Mouse (Mus musculus): ENCODE measurements around the gene Tbc1d1.

Tbc1d1 gene

DNA sequence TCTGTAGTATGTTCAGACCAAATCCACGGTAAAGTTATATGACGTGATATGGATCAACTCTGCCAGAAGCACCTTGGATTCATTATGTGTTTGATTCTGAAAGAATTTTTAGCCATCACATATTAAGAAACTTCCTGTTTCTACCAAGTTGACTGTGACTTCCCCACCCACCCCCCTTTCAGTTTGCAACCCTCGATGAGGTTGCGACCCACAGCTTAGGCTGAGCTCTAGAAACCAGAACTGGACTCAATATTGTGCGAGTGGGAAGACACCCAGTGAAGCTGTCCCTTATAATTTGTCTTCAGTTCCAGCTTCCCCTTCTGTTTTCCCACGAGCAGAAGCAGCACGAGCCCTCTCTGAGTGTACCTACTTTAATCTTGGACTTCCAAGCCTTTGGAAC, 55.2 kb downstream of the Tbc1d1 start:
- no peak for DNase-seq

DNA sequence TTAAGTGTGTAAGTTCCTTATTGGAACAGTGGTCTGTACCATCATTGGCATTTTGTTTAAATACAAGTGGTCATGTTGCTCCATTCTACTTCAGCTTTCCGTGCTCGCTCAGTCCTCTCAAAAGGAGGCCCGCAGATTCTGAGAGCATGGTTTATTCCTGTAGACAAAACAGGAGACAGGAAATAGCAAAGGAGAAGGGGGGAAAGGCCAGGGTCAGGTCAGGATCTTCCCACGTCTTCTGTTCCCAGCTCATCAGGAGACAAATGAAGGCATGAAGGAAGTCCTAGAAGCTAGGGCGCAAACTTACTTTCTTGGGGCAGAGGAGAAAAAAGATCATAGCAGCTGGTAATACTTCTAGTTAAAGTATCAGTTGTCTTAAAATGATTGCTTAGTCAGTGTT, 56.1 kb downstream of the Tbc1d1 start:
- DNase-seq, result peak; percentile 44

DNA sequence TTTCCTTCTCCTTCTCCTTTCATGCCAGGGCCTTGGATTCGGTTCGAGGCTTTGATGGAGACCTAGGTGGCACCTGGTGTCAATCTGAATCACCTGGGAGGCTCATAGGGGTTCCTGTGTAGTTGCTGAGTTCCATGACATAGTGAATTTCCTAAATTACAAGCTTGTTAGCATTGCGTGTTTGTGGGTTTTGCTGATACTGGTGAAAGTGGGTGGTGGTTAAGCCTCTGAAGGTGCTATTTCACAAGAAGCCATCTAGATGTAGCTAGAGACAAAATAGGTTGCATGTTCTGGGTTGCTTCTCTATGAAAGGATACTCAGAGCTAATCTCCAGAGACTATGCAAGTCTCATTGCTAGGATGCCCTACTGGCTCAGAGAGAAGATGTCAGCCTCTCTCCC, 56.5 kb downstream of the Tbc1d1 start:
- DNase-seq, result no peak

DNA sequence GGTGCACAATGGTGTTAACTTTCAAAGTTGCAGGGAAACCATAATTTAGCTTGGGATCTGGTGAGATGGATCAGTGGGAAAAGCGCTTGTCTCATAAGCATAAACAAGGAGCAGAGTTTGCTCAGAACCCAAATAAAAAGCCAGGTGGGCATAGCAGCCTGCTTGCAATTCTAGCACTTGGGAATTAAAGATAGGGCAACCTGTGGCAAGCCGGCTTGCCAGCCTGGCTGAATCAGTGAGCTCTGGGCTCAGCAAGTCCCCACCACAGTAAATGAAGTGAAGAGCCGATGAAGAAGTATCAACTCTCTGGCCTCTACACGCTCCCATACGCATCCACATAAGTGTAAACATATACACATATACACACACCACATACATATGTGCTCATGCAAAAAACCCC, 59.7 kb downstream of the Tbc1d1 start:
- no peak for DNase-seq

DNA sequence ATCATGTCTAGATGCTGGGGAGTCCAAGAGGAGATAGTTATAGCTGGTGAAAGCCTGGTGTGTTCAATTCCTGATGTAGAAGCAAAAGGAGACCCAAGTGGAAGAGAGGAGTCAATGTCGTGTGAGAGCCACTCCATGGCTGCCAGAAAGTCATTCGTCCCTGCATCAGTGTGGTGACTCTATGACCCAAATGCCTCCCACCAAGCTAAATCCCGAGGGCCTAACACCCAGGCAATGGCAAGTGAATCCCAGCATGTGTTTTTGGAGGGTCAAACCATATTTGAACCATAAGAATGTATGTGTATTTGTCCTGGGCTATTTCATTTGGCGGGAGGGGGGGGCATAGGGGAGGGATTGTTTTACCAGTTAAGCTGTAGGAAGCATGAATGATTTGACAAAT, 60.2 kb downstream of the Tbc1d1 start:
- no peak for DNase-seq

DNA sequence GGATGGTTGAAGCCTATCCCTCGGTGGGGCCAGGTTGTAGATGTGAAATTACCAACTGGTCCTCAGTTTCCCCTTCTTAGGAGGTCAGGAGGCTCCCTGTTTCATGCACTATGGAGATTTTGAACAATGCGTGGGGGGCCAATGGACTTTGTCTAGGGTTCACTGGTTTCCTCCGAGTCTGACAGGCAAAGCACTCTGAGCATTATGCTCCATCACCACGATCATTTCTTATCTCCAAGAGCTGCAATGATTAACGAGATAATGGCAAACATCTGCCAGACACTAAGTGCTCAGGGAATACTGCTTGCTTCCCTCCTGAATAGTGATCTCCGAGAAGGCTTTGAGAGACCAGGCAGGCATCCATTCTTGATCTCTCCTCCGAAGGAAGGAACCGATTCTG, 61.2 kb downstream of the Tbc1d1 start:
- DNase-seq, result peak; percentile 23

DNA sequence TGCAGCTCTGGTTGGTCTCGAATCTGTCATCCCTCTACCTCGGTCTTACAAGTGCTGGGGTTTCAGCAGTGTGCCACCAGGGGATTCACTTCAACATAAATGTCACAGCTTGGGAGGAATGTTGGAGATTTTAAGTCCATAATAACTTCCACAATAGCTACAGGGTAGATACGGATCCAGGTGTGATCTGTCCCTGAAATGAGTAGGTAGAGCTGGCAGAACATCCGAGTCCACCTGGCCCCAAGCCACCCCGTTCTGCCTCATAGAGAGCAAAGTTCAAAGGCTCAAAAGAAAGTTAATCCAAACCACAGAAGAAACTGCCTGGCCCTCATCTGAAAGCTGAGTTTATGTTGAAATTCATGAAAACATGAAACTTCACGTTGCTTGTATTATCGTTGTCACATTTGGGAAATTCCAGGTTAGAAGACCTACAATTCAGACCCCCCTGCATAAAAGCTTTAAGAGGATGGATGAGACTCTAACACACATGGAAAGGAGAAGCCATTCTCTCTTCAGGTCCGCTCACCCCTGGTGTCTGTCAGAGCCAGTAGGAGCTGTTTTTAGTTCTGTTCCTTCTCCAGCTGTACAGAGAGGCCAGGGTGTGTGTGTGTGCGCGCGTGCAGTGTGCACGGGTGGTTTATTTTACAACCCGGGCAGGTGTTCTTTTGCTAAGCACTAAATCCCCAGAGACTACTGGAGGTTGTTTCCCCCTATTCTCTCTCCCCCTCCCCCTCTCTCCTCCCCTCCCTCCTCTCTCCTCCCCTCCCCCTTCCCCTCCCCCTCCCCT, 61.9 kb downstream of the Tbc1d1 start:
- peak; percentile 87 for DNase-seq

DNA sequence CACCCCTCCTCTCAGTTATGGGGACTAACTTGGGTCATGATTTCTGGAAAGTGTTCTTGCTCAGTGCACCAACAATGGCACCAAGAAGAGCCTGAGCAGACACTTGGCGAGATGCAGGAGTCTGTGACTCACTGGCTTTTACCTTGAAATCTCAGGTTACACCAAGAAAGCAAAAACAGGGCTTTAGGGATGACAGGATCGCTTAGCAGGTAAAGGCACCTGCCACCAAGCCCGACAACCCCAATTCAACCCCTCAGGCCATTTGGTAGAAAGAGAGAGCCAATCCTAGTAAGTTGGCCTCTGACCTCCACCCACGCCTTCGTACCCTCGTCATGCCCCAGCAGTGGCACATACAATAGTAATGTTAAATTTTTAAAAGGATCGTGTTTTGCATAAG, 62.5 kb downstream of the Tbc1d1 start:
- DNase-seq, result no peak

DNA sequence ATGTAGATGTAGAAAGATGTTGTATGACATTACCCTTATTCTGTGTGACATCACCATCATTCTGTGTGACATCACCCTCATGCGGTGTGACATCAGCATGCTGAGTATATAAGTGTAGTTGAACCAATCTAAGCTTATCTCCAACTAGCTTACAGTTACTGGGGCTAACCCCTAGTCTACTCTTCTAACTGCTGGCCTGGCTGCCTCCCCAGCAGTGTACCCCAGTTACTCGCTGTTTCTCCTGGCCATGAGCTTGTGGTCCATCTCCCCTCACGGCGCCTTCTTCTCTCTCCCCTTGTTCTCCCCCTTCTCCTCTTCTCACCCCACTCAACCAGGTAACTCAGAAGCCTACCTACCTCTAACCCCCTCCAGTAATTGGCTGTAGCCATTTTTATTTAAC, 64.7 kb downstream of the Tbc1d1 start:
- DNase-seq, result no peak

DNA sequence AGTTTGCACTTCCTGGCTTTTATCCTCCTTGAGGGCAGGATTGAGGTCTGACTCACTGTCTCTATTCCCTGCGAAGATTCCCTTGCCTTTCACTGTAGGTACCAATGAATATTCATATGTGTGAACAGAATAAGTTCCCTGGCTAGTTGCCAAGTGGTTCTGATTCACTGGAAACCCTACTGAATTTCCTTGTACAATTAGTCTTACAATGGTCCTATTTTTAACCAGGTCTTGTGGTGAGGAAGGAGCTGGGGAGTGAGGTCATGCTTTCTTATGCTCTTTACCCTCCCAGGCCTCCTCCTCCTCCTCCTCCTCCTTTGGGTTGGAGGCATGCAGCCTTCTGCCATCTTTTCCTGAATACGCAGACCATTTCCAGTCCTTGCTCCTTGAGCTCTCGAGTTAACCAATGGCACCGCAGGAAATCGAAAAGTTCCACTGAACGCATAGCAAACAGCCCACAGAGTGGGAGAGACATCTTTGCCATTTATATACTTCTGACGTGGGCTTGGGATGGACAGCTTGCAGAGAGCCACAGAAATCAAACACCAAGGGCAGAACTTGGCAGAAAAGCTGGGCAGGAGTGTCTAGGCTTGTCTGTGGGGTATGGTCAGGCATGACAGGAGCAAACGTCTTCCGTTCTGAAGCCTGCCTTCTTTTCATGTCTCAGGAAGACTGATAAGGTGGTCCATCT, 68.8 kb downstream of the Tbc1d1 start:
- DNase-seq, result no peak

DNA sequence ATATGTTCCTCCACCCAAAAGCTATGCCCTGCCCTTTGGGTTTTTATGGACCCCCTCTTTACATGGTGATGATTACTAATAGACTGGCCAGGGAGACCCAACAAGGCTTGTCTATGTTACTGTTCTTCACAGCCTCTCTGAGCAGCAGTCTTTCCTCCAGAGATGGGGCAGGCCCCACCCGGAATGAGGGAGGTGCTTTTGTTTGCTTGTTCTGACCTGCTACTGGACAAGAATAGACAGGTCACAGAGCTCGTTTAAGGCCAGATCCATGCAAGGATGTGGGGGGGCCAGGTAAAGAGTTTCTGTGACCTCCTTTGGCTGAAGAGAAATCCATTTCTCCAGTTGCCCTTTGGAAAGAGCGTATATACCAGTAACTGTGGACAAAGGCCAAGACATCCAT, 72.1 kb downstream of the Tbc1d1 start:
- DNase-seq, result no peak

DNA sequence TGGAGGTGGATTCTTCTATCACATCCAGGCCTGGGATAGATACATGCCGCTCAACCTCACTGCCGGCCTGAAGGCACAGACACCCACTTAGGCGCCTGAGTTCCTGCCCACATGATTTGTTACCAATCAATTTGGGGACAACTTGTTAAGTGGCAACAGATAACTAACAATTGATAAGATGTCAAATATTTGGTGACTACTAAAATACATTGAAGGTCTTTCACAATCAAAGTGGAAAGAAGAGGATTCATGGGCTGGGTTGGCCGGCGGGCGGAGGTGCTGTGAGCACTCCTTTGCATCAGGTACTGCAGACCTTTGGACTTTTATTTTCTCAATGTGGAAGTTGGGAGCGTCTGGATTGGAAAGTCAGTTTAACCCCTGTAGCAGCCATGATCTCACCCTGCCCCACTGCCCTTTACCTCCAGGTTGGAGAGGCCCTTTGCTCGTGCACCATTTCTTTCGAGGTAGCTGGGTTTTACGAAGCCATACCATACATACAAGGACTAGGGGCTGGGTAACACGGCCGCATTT, 73.3 kb downstream of the Tbc1d1 start:
- no peak for DNase-seq

DNA sequence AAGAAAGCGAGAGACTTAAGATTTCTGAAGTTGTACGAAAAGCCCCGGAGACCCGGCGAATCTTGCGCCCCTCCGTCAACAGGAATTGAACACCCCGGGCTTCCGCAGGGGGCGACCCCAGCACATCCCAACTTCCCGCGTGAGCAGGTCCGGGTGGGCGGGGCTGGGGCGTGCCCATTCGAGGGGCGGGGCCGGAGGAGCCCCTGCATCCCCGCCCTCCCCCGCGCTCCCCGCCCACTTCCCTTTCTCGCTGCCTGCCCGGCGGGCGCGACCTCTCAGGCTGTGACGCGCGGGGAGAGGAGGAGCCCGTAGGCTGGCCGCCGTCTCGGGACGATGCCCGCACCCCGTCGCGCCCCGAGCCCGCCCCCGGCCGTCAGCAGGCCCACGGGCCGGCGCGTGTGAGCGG, 74.0 kb downstream of the Tbc1d1 start:
- peak; percentile 92 for DNase-seq

DNA sequence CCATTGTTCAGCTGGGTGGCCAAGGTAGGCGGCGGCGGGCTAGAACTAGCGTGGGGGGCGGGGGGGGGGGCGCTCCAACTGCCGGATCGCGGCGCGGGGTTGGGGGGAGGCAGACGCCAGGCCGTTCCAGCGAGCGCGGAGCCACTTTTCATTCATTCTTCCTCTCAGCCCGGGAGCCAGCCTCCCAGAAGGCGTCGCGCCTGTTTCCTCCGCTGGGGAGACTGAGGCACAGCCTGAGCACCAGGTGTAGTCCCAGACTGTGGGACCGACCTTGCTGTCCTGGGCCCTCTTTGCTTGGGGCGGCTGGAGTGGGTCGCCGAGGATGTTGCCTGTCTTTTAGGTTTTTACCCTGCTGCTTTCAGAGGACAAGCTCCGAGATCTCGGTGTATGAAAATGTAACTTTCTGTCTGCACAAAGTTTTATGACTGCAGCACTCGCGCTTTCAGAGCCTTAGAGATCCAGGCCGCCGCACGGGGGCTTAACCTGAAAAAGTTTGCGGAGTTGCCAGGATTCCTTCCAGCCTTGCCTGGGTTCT, 74.5 kb downstream of the Tbc1d1 start:
- DNase-seq, result peak; percentile 57

DNA sequence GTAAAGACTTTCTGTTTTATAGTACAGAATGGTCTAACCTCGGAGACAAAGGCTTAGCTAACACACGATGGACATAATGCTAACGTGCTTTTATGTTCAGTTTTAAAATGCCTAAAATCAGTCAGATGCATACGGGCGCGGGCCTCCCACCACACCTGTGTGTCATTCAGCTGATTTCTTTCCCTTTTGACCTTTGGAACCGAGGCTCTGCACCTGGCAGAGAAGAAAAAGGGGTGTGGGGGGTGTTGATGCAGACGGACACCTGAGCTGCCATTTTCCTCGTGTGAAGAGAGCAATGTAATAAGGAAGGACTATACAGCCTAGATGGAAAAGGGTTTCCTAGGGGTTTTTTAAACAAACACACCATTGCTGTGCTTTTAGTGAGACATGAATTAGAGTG, 76.8 kb downstream of the Tbc1d1 start:
- no peak for DNase-seq

DNA sequence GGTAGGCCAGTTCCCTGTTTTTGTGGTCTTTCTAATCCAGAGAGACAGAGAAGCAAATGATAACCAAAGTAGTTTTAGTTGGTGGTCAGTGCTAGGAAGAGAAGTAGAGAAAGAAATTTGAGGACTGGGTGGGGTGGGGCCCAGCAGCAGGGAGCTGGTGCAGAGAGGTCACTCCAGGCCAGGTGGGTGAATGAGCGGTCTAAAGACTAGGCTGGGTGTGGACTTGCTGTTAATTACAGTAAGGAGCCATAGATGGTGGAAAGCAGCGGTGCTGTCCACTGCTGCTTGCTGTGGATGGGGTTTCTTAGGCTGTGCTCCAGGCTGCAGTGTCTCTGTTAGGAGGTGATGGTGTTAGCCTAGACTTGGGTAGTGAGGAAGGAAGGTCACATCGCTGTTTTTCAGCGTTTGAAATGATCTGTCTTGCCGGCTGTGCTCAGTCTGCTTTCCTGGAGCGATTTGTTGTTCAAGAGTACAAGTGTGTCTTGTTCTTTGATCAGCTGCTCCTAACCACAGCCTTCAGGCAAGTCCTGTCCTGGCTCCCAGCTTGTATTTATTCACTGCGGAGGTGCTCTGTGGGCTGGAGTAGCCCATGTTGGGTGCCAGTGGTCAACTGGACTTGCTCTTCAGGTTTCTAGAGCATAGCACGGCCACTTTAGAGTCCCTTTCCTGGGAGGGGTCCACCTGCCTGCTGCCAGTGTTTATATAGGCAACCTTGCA, 78.3 kb downstream of the Tbc1d1 start:
- DNase-seq, result no peak

DNA sequence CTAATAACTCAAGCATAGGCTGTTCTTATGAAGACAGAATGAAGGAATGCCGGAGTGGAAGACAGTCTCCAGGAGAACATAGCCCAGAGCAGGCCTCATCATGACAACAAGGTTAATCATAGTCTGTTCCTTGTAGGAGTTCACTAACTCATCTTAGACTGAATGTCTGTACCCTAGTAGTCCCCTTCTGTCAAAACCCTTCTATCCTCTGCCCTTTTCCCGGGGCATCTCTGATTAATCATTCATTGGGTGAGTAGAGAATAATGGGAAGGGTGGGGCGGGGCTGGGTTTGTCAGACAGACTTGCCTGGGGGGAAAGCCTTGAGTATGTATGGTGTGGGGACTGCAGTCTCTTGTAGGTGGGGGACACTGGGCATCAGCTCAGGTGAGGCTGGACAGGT, 79.1 kb downstream of the Tbc1d1 start:
- DNase-seq, result no peak

DNA sequence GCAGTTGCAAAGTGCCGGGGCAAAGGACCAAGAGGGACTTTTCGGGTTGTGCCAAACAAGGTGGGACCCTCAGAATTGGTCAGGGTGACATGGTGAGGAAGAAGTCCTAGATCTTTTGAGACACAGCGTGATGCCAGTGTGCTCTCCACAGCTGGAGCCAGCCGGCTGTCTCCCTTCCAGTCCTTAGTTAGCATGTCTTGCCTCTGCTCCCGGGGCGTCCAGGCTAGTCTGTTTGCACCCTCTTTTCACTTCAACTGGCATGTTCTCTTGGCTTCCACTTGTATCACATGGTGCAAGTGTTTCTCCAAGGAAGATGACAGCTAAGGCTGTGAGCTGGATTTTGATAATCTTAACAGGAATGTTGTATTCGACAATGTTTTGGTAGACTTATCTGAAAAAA, 80.5 kb downstream of the Tbc1d1 start:
- no peak for DNase-seq

DNA sequence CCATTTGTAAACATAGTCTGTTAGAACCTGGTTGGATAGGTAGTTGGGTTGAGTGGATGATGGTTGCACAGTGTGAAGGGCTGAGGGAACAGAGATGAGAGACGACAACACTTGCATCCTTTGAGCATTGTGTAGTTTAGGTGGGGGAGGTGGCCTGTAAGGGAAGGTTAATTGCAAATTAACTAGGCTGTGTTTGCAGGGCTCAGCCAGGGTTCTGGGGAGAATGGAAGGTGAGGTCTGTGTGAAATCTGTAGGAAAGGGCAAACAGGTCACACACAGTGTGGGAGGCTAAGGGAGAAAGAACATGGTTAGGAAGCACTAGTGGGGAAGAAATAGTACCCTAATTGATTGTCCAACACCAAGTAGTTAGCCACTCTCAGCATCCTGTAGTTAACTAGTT, 81.2 kb downstream of the Tbc1d1 start:
- no peak for DNase-seq

DNA sequence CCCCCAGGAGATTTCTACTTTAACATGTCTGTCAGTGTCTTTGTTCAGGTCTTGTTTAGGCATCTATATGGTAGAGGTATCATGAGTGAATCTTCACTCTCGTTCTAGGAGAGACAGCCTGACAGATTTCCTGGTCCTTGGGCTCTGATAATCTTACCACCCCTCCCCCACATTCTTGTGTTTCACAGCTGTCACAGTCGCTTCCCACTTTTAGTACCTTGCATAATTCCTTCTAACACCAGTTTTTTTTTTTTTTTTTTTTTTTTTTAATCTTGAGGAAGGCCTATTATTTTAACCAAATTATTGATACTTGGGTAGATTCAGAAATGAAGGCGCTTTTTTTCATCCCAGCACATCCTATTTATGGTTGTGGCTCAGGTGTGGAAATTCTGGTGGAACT, 81.6 kb downstream of the Tbc1d1 start:
- DNase-seq, result no peak

DNA sequence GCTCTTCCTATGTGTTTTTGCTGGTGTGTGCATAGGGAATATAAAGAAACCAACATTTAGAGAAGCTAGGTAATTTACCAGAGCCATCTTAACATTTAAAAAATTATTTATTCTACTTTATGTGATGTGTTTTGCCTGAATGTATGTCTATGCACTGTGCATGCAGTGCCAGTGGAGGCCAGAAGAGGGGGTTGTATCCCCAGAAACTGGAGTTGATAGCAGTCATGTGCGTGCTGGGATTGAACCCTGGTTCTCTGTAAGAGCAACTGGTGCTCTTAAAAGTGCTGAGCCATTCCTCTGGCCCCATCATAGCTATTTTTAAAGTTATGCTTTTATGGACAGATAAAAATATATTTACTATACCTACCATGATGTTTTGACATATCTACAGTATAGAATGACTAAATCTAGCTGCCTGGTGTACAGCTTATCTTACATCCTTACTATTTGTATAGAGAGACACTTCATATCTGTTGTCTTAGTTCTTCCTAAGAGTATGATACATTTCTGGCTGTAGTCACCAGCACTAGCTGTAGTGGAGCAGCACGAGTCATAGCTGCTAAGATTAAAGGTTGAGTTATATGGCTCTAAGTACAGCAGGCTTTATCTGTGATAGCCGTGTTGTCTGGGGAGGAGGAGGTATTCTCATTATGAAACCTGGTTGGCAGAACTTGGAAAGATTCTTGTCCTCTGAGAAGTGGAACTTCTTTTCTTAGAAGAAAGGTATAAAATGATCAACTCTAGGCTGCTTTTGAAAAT, 83.0 kb downstream of the Tbc1d1 start:
- DNase-seq, result no peak

DNA sequence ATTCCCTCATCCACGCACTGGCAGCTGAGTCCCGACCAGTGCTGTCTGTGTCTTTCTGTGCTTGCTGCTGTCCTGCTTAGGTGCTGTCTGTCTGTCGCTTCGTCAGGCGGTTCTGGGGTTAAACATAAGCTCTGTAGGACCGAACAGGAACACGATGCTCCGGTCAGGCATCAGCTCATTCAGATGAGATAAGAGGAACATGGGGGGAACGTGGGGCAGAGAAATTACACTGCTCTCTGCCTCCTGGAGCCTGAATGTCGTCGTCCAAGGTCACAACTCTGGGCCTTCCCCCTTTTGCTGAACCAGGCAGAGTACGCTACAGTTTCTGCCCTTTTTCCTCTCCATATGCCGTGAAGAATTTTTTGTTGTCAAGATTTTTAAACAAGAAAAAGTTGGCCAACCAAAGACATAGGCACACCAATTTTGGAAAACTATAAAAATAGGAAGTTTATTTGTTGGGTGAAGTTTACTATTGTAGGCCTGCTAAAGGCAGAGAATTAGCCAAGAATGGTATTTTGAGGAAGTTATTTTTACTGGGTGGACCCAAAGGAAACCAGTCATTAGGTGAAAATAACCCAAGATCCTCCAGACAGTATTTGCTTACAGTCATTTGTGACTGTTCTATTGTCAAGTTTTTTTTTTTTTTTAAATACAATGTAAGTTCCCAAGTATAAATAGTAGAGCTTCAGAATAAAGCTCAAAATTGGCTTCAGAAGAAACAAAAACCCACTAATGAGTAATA, 85.0 kb downstream of the Tbc1d1 start:
- DNase-seq, result no peak

All from kidney, adult 18-20 months (tissue).